Mouse (Mus musculus) hindbrain, embryonic 13.5 days (tissue): ENCODE data around the gene Olfr124. TPM values are rescaled to one million over a fixed set of nuclear protein-coding genes. Genes with fewer than 3 reads are reported as not detected.

Experiments
- ATAC-seq: fragments of 200-750 bp; cut with Nextera tagmentation; 2 replicates; pipeline ENCODE4 v1.8.0; 2017; ENCODE audit warnings: moderate TSS enrichment; ENCODE audit not compliant: low FRiP score
- H3K27ac ChIP-seq: fragments of 300-500 bp; sonication (generic); 2 replicates; pipeline ENCODE4 v1.5.1; 2015; ENCODE audit warnings: inconsistent platforms, mild to moderate bottlenecking, moderate library complexity
- H3K27me3 ChIP-seq: fragments of 300-500 bp; sonication (generic); 2 replicates; pipeline ENCODE4 v1.6.1; 2015; ENCODE audit warnings: mild to moderate bottlenecking, inconsistent platforms
- H3K36me3 ChIP-seq: fragments of 300-500 bp; sonication (generic); 2 replicates; pipeline ENCODE4 v1.6.1; 2015; ENCODE audit warnings: mild to moderate bottlenecking, inconsistent platforms
- H3K4me1 ChIP-seq: fragments of 300-500 bp; sonication (generic); replicated peaks from 2 replicates; pipeline ENCODE4 v1.6.1; 2015; ENCODE audit warnings: inconsistent platforms
- H3K4me2 ChIP-seq: fragments of 300-500 bp; sonication (generic); 2 replicates; pipeline ENCODE4 v1.6.1; 2015; ENCODE audit warnings: inconsistent platforms, mild to moderate bottlenecking, moderate library complexity
- H3K4me3 ChIP-seq: fragments of 300-500 bp; sonication (generic); 2 replicates; pipeline ENCODE4 v1.5.1; 2015; ENCODE audit warnings: mild to moderate bottlenecking, inconsistent platforms
- H3K9ac ChIP-seq: fragments of 300-500 bp; sonication (generic); 2 replicates; pipeline ENCODE4 v1.6.1; 2015; ENCODE audit warnings: mild to moderate bottlenecking, inconsistent platforms
- H3K9me3 ChIP-seq: fragments of 300-500 bp; sonication (generic); 2 replicates; pipeline ENCODE4 v1.6.1; 2016; ENCODE audit warnings: inconsistent platforms
- WGBS: fragments of 180-500 bp; shearing (Covaris S2); methylation state at CpG from one replicate; pipeline ENCODE4 v1.1.7; 2015; 5-methylcytosine and 5-hydroxymethylcytosine counted together
- polyA plus RNA-seq: library from polyadenylated mRNA; unstranded; fragments of >200 nt; fragmentation: Nextera tagmentation; extraction: Ambion mirVana; gene quantifications from 2 replicates; pipeline ENCODE4 v1.2.1, GENCODE M21; 2015

The Olfr124 gene
- polyA plus RNA-seq, result not detected in 2 replicates

- H3K27ac ChIP-seq, result no peak within 1 kb of the TSS
- H3K9me3 ChIP-seq, result no peaks in the 10 kb centered on the region
- H3K27me3 ChIP-seq, result no peaks in the 10 kb centered on the region
- no peak within 1 kb of the TSS for H3K4me3 ChIP-seq
- H3K4me1 ChIP-seq, result no peaks in the 10 kb centered on the region
- H3K36me3 ChIP-seq, result no peaks in the 10 kb centered on the region
- 90% methylated on average over 3 of the region's 3 CpGs for whole genome bisulfite sequencing
- no peak within 1 kb of the TSS for H3K4me2 ChIP-seq
- ATAC-seq, result no peak
- H3K9ac ChIP-seq, result no peak within 1 kb of the TSS
These were observed at the start of gene Olfr124 for GRCm38 (mm10) chr17:37799588-37799987. Olfr124 (plus strand) TSS chr17:37799888.

- no peak within 1 kb of the TSS for H3K4me3 ChIP-seq
- H3K9ac ChIP-seq, result no peak within 1 kb of the TSS
- H3K4me1 ChIP-seq, result no peaks in the 10 kb centered on the region
- H3K36me3 ChIP-seq, result no peaks in the 10 kb centered on the region
- no peaks in the 10 kb centered on the region for H3K9me3 ChIP-seq
- WGBS, result 94% methylated on average over 4 of the region's 4 CpGs
- no peak within 1 kb of the TSS for H3K27ac ChIP-seq
- no peak within 1 kb of the TSS for H3K4me2 ChIP-seq
- H3K27me3 ChIP-seq, result no peaks in the 10 kb centered on the region
- ATAC-seq, result no peak
These were observed 31.4 kb upstream of the Olfr124 start, which contains the start of gene Olfr122 for GRCm38 (mm10) chr17:37768307-37768706. Olfr122 (plus strand) TSS chr17:37768607.

- H3K27ac ChIP-seq, result no peak within 1 kb of the TSS
- H3K36me3 ChIP-seq, result no peaks in the 10 kb centered on the region
- H3K4me2 ChIP-seq, result no peak within 1 kb of the TSS
- no peaks in the 10 kb centered on the region for H3K4me1 ChIP-seq
- no peaks in the 10 kb centered on the region for H3K9me3 ChIP-seq
- ATAC-seq, result no peak
- H3K4me3 ChIP-seq, result no peak within 1 kb of the TSS
- no peak within 1 kb of the TSS for H3K9ac ChIP-seq
- H3K27me3 ChIP-seq, result no peaks in the 10 kb centered on the region
- whole genome bisulfite sequencing, result 95% methylated on average over 2 of the region's 2 CpGs
These were observed 6.5 kb upstream of the Olfr124 start, which contains the start of gene Olfr123 for GRCm38 (mm10) chr17:37793229-37793628. Olfr123 (plus strand) TSS chr17:37793529.

- no peak within 1 kb of the TSS for H3K4me2 ChIP-seq
- no peak for ATAC-seq
- H3K4me3 ChIP-seq, result no peak within 1 kb of the TSS
- no peaks in the 10 kb centered on the region for H3K4me1 ChIP-seq
- H3K36me3 ChIP-seq, result no peaks in the 10 kb centered on the region
- H3K27ac ChIP-seq, result no peak within 1 kb of the TSS
- H3K27me3 ChIP-seq, result no peaks in the 10 kb centered on the region
- H3K9me3 ChIP-seq, result no peaks in the 10 kb centered on the region
- no peak within 1 kb of the TSS for H3K9ac ChIP-seq
These were observed 33.0 kb downstream of the Olfr124 start, which contains the start of gene Olfr125 for GRCm38 (mm10) chr17:37832649-37833048. Olfr125 (plus strand) TSS chr17:37832949.

GRCm38 (mm10) chr17:37847183-37847582 is 47.5 kb downstream of the Olfr124 start, which contains the start of gene Olfr126:
Olfr126 (plus strand) TSS chr17:37847483.
- ATAC-seq, result no peak

More at GRCm38 (mm10) chr17:37847183-37847582, 47.5 kb downstream of the Olfr124 start, which contains the start of gene Olfr126:
- no peak within 1 kb of the TSS for H3K4me2 ChIP-seq
- H3K27me3 ChIP-seq, result no peaks in the 10 kb centered on the region
- H3K9ac ChIP-seq, result no peak within 1 kb of the TSS
- H3K4me1 ChIP-seq, result no peaks in the 10 kb centered on the region
- H3K4me3 ChIP-seq, result no peak within 1 kb of the TSS
- H3K36me3 ChIP-seq, result no peaks in the 10 kb centered on the region
- no peaks in the 10 kb centered on the region for H3K9me3 ChIP-seq
- H3K27ac ChIP-seq, result no peak within 1 kb of the TSS

Other genes starting within 250 kb of the Olfr124 start
- not detected in 2 replicates for gene Olfr112, start 230.4 kb upstream of the Olfr124 start, polyA plus RNA-seq
- not detected in 2 replicates for gene Olfr113, start 222.2 kb upstream of the Olfr124 start, polyA plus RNA-seq
- gene Olfr114, start 207.1 kb upstream of the Olfr124 start, polyA plus RNA-seq, result not detected in 2 replicates
- gene Olfr115, start 172.8 kb upstream of the Olfr124 start, polyA plus RNA-seq, result not detected in 2 replicates
- gene Olfr116, start 172.7 kb upstream of the Olfr124 start, polyA plus RNA-seq, result not detected in 2 replicates
- gene Olfr117, start 136.1 kb upstream of the Olfr124 start, polyA plus RNA-seq, result not detected in 2 replicates
- gene Olfr118, start 132.9 kb upstream of the Olfr124 start, polyA plus RNA-seq, result not detected in 2 replicates
- not detected in 2 replicates for gene Olfr119, start 103.3 kb upstream of the Olfr124 start, polyA plus RNA-seq
- gene Olfr120, start 78.1 kb upstream of the Olfr124 start, polyA plus RNA-seq, result not detected in 2 replicates
- not detected in 2 replicates for gene Olfr121, start 51.0 kb upstream of the Olfr124 start, polyA plus RNA-seq
- gene Olfr122, start 31.3 kb upstream of the Olfr124 start, polyA plus RNA-seq, result not detected in 2 replicates
- not detected in 2 replicates for gene Olfr123, start 6.4 kb upstream of the Olfr124 start, polyA plus RNA-seq
- gene Olfr125, start 33.1 kb downstream of the Olfr124 start, polyA plus RNA-seq, result not detected in 2 replicates
- not detected in 2 replicates for gene Olfr126, start 47.6 kb downstream of the Olfr124 start, polyA plus RNA-seq
- gene Olfr127, start 100.5 kb downstream of the Olfr124 start, polyA plus RNA-seq, result not detected in 2 replicates
- not detected in 2 replicates for gene Olfr128, start 120.7 kb downstream of the Olfr124 start, polyA plus RNA-seq
- gene Olfr761, start 153.2 kb downstream of the Olfr124 start, polyA plus RNA-seq, result not detected in 2 replicates